Mouse (Mus musculus) cortical plate, adult 2 months (tissue): ENCODE results near the gene Alg9. TPM values are rescaled to one million over a fixed set of nuclear protein-coding genes. Genes with fewer than 3 reads are reported as not detected.

ENCODE experiments used
- H3K27ac ChIP-seq: fragments of 200-500 bp; 2 replicates; pipeline ENCODE4 v1.5.1; 2012; ENCODE audit warnings: low read length, control low read depth, inconsistent platforms; ENCODE audit not compliant: insufficient read depth
- H3K4me1 ChIP-seq: fragments of 200-500 bp; 2 replicates; pipeline ENCODE4 v1.6.1; 2011; ENCODE audit warnings: low read length; ENCODE audit not compliant: control insufficient read depth, insufficient read depth
- H3K4me3 ChIP-seq: fragments of 200-500 bp; 2 replicates; pipeline ENCODE4 v1.5.1; 2011; ENCODE audit warnings: mild to moderate bottlenecking, low read length, control low read depth; ENCODE audit not compliant: insufficient read depth
- CTCF ChIP-seq: fragments of 200-500 bp; IDR thresholded peaks from 2 replicates; pipeline ENCODE4 v1.5.1; 2011; ENCODE audit warnings: mild to moderate bottlenecking, control low read depth, low read length; ENCODE audit not compliant: insufficient read depth; ENCODE audit errors: extremely low read depth
- POLR2A ChIP-seq: fragments of 200-500 bp; IDR thresholded peaks from 2 replicates; pipeline ENCODE4 v1.6.1; 2011; ENCODE audit warnings: mild to moderate bottlenecking, low read length, control low read depth; ENCODE audit not compliant: insufficient read depth; ENCODE audit errors: extremely low read depth
- polyA plus RNA-seq: library from polyadenylated mRNA; depleted of rRNA; stranded (reverse); fragments of >200 nt; gene quantifications from 2 replicates; pipeline ENCODE4 v1.2.3, GENCODE M21; 2012

Gene Alg9
- polyA plus RNA-seq, 1 experiment = 22.2 TPM

- no peak overlapping the region for H3K4me3 ChIP-seq
- H3K4me1 ChIP-seq = peaks cover 2% of the 10 kb centered on the region; the same call in 1 of the 2 replicates
- TF ChIP-seq POLR2A (no peak), CTCF (no peak)
- H3K27ac ChIP-seq = no peak overlapping the region
Observed at GRCm38 (mm10) chr9:50847606-50848368, 73.0 kb downstream of the Alg9 start.

GRCm38 (mm10) chr9:50848821-50849220, 74.0 kb downstream of the Alg9 start:
- no peak overlapping the region for H3K27ac ChIP-seq
- peaks cover 2% of the 10 kb centered on the region; the same call in 1 of the 2 replicates for H3K4me1 ChIP-seq
- no peak overlapping the region for H3K4me3 ChIP-seq
- no peak for TF ChIP-seq POLR2A
- TF ChIP-seq CTCF = no peak

GRCm38 (mm10) chr9:50849249-50849648, 74.4 kb downstream of the Alg9 start:
- peaks cover 2% of the 10 kb centered on the region; the same call in 1 of the 2 replicates for H3K4me1 ChIP-seq
- H3K4me3 ChIP-seq = no peak overlapping the region
- TF ChIP-seq CTCF (peak; percentile 88), POLR2A (no peak)
- H3K27ac ChIP-seq = no peak overlapping the region

GRCm38 (mm10) chr9:50849755-50850154, 74.9 kb downstream of the Alg9 start:
- H3K4me3 ChIP-seq = no peak overlapping the region
- H3K27ac ChIP-seq = no peak overlapping the region
- H3K4me1 ChIP-seq = peaks cover 2% of the 10 kb centered on the region; the same call in 1 of the 2 replicates
- no peak for TF ChIP-seq POLR2A
- TF ChIP-seq CTCF = no peak

GRCm38 (mm10) chr9:50850271-50850670, 75.5 kb downstream of the Alg9 start:
- Histone ChIP-seq H3K4me3 (no peak overlapping the region), H3K27ac (no peak overlapping the region), H3K4me1 (peaks cover 2% of the 10 kb centered on the region; the same call in 1 of the 2 replicates)
- TF ChIP-seq CTCF (no peak), POLR2A (no peak)

GRCm38 (mm10) chr9:50850713-50851112, 75.9 kb downstream of the Alg9 start:
- peaks cover 2% of the 10 kb centered on the region; the same call in 1 of the 2 replicates for H3K4me1 ChIP-seq
- no peak overlapping the region for H3K4me3 ChIP-seq
- no peak overlapping the region for H3K27ac ChIP-seq
- TF ChIP-seq POLR2A (no peak), CTCF (no peak)

- Histone ChIP-seq H3K4me1 (peaks cover 2% of the 10 kb centered on the region; the same call in 1 of the 2 replicates), H3K4me3 (no peak overlapping the region), H3K27ac (no peak overlapping the region)
- no peak for TF ChIP-seq CTCF
Observed at GRCm38 (mm10) chr9:50852634-50853349, 78.0 kb downstream of the Alg9 start.

- no peak for TF ChIP-seq CTCF
- TF ChIP-seq POLR2A = no peak
- Histone ChIP-seq H3K4me1 (peaks cover 2% of the 10 kb centered on the region; the same call in 1 of the 2 replicates), H3K4me3 (no peak overlapping the region), H3K27ac (no peak overlapping the region)
Observed at GRCm38 (mm10) chr9:50854376-50854775, 79.6 kb downstream of the Alg9 start.

- no peak overlapping the region for H3K27ac ChIP-seq
- no peak overlapping the region for H3K4me3 ChIP-seq
- no peaks in the 10 kb centered on the region for H3K4me1 ChIP-seq
- no peak for TF ChIP-seq CTCF
Observed at GRCm38 (mm10) chr9:50855133-50855766, 80.4 kb downstream of the Alg9 start.

- H3K27ac ChIP-seq = no peak overlapping the region
- TF ChIP-seq CTCF (no peak), POLR2A (no peak)
- H3K4me1 ChIP-seq = no peaks in the 10 kb centered on the region
- H3K4me3 ChIP-seq = no peak overlapping the region; the same call in 1 of the 2 replicates
Observed at GRCm38 (mm10) chr9:50855780-50856179, 81.0 kb downstream of the Alg9 start.
